Mouse (Mus musculus): ENCODE data around the gene Fam120a.

Gene Fam120a

DNA sequence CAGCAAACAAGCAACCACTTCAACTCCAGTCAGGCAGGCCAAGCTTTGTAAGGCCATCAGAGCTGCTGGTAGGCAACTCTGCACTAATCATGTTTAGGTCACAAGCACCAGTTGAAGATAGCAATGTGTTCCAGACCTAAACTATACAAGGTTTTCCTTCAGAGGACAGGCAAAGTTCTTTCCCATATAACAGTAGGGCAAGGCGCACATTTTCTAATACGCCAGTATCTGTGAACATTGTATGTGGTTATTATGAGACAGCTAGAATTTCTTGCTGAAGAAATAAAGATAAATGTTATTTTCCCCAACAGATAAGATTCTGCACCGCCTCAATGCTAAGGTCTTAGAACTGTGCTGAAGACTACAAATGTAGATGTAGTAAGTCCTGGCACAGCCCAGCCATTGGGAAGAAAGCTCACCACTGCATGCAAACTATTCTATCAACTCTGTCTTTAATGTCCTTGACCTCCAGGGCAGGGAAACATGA lies 50.7 kb downstream of the Fam120a start:
- no peak for DNase-seq (ENCODE audit: low read depth, low spot score)

DNA sequence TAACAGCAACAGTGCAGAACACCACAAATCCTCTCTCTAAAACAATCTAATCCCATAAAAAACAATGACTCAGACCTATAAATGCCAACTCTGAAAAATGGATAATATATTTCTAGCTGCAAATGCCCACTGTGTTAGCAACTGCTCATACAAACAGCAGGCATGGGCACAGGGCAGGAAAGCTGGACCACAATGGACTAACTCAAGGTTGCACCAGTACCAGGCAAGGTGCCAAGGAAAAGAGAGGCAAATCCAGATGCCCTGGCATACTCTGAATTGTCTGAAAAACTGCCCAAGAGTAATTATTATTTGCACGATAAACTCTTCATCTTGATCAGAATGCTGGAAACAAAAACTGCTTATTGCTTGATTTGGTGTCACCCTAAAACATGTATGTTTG lies 54.1 kb downstream of the Fam120a start:
- peak; percentile 77 for DNase-seq (ENCODE audit: low read depth, low spot score)

DNA sequence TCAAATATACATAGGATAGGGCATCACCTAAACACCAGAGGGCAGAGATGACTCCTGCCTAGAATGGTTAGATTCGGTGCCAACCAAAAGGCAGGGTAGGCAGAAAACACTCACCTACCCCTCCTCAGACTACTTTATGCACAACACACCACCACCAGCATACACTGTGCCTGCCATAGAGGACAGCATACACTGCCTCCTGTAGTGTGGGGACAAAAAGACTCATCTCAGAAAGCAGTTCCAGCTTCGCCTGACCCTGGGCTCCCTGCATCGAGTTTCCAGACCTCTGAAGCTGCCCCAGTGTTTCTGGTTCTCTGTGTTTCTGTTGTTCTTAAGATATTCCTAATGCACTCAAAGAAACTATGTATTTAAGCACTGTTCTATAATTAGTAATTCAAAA lies 54.7 kb downstream of the Fam120a start:
- no peak for DNase-seq (ENCODE audit: low read depth, low spot score)

DNA sequence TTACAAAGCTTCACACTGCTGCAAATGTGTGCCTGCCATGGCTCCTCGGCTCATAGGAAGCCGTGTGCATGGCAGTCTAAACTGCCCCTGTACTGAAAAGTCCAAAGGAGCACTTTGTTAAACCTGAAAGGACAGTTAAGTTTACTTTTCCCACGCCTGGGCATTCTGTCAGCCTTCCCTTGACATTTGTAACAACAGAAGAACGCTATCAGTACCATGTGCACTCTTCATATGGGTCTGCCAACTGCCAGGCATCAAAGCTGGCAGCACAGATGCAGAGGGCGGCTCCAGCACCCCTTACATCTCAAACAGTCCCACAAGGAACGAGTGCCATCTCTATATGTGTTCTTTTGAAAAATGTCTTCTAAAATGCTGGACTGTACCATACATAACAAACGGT lies 56.4 kb downstream of the Fam120a start:
- DNase-seq (ENCODE audit: low read depth, low spot score): no peak

DNA sequence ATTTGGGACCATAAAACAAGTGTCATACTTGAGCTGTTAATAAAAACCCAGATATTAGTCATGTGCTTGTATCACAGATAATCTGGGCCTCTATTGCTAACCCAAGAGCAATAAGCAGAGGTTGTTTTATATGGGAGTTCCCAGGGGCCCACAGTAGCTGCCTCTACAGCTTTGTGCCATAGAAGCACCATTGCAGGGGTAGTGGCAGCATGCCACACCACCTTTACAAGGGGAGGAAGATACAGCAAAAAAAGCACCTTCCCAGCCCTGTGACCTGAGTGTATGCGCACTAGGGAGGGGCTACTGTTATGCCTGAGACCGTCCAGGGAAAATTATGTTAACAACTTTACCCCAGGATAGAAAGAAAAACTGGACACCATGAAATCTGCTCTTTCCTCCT lies 62.4 kb downstream of the Fam120a start:
- DNase-seq (ENCODE audit: low read depth, low spot score): no peak

DNA sequence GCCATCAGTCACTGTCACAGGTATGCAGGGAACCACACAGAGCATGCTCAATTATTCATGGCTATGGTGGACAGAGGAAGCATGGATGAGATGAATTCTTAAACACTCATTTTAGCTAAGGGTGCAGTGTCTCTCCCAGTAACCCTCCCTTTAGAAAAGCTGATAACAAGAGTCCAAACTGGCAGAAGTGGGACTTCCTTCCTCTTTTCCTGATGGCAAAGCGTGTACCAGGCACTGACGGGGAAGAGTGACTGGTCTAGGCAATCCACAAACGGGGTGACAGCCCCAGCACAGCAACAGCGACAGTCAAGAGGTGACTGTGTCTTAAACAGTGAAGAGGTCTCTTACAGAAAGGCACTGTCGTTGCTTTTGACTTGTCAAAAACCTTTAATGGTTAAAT lies 72.4 kb downstream of the Fam120a start:
- no peak for DNase-seq (ENCODE audit: low read depth, low spot score)

DNA sequence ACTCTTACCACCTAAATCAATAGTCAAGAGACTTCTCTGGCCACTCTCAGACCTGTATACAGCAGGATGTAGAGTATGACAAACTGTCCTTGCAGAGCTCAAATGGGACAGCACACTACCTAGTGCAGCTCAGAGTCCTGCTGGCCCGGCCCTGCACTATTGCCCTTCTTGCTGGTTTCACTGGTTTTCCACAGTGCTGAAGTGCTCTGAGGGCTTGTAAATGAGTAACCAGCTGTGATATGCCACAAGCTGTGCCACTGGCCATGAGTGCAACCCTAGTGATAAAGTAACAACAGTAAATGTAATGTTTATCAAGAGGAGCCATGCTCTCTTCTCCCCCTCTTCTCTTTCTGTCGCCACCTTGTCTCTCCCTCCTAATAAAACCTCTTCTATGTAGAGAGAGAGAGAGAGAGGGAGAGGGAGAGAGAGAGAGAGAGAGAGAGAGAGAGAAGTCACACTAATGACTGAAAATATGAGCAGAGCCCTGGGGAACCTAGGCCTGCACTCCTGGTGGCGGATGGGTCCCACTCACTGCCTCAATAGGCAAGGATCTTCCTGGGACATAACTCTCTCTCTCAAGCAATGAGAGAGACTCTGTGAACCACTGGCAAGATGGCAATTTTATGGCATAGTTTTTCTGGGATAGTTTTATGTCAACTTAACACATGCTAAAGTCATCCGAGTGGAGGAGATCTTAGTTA lies 77.4 kb downstream of the Fam120a start:
- DNase-seq (ENCODE audit: low read depth, low spot score): no peak

DNA sequence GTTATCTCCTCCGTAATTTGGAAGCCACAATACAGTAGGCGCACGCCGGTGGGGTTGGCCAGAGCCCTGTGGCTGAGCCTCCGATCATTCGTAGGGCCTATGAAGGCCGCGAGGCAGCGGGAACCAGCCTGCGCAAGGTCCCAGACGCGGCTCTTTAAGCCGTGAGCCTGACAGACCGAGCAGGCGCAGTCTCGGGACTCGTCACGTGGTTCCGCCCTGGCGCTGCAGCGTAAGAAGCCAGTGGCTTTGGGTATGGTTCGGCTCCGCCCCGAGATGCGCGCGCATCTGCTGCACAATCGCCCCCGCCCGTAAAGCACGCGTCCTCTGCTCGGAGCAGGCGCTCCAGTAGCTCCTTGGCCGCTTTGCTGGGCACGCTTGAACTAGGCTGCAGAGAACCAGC lies 89.3 kb downstream of the Fam120a start:
- DNase-seq (ENCODE audit: low read depth, low spot score): peak; percentile 98

DNA sequence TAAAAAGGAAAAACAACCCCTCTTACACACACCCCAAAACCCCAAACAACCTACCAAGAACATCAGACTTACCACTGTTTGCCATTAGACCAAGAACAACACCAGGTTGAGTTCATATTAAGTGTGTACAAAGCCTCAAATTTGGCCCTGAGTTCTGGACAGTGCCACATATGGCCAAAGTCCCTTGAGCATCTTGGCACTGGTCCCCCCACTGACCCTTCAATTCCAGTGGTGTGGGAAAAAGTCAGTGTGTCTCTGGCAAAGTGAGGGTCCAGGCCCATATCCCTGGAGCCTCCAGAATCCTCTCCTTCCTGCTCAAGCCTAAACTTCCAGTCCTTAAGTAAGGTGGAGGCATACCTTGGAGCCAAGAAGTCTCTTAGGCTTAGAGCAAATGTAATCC lies 90.0 kb downstream of the Fam120a start:
- DNase-seq (ENCODE audit: low read depth, low spot score): no peak

DNA sequence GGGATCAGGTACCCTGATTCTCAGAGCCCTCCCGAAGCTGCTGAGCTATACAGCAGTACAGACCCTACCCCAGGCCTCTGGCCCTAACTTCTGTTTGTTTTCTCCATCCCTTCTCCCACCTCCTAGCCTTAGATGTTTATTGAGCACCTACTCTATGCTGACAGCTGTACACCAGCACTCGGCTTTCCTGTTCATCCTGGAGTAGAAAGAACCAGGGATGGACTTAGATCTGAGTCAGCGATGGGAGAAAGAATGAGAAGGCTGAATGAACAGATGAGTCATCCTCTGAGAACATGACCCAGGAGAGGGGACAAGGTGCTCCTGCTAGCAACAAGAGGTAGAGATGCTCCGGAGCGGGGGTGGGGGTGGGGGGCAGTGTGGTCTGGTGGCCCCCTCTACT lies 95.1 kb downstream of the Fam120a start:
- peak; percentile 78 for DNase-seq (ENCODE audit: low read depth, low spot score)

DNA sequence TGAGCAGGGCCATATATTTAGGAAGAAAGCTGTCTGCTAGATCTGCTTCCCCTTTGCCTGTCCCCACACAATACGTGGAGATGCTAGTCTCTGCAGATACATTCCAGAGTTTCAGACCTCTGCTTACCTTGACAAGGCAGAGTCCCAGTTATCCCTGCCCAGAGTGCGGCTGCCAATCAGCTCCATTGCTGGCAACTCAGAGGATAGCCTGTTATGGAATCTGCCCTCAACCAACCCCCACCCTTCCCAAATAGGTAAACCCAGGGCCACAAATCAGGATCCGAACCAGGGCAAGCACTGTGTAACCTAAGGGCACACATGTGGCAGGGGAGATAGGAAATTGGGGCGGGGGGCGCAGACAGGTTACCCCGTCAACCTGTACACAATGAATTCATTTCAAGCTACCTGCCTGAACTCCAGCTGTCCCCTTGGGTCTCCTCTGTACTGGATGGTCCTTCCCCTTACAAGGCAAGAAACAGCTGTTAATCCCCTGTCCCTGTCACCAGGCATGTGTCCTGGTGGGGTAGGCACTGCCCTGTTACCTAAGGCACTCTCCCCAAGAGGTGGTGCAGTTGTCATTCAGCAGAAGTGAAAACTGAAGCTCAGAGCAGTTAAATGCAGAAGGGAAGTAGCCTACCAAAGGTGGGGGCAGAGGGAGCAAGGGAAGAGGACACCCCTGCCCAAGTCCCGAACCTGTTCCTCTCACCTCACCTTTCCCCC lies 95.8 kb downstream of the Fam120a start:
- DNase-seq (ENCODE audit: low read depth, low spot score): no peak

DNA sequence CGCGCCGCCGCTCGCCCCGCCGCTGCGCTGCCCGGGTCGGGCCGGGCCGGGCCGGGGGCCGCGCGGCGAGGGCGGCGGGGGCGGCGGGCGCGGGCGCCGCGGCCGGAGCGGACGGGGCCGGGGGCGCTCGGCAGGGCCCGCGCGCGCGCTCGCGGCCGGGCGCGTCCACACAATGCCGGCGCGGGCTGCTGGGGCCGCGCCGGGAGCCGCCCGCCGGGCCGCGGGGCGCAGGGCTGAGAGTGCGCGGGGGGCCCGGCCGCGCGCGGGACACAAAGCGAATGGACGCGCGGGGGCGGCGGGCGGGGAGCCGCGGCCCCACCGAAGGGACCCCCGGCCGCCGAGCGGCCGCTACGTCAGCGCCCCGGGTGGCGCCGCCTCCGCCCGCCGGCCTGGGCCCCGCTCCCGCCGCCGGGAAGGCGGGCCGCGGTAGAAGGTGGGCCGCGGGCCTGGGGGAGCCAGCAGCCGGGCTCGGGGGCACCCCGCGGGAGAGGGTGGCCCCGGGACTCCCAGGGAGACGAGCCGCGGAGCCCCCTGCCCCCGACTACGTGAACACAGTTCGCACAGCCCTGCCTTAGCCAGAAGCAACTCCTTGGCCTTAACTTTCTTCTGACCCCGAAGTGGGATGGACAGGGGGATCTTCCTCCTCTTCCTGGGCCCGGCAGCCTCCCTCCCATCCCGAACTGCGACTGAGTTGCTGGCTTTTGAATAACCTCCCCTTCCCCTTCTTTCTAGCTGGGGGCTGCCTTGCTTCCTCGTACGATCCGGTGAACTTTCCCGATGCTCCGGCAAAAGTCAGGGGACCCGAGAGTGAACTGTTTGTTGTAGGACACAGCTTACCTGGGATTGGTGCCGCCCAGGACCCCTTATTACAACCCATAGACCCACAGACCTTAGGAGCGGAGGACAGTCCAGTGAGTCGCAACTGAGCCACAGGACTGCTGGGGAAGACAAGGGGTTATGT lies 96.8 kb downstream of the Fam120a start, which contains the start of gene Phf2:
Gene Phf2 (minus strand): TSS at position 349 of the 961 bp plus-strand sequence.
- DNase-seq (ENCODE audit: low read depth, low spot score): no peak

DNA sequence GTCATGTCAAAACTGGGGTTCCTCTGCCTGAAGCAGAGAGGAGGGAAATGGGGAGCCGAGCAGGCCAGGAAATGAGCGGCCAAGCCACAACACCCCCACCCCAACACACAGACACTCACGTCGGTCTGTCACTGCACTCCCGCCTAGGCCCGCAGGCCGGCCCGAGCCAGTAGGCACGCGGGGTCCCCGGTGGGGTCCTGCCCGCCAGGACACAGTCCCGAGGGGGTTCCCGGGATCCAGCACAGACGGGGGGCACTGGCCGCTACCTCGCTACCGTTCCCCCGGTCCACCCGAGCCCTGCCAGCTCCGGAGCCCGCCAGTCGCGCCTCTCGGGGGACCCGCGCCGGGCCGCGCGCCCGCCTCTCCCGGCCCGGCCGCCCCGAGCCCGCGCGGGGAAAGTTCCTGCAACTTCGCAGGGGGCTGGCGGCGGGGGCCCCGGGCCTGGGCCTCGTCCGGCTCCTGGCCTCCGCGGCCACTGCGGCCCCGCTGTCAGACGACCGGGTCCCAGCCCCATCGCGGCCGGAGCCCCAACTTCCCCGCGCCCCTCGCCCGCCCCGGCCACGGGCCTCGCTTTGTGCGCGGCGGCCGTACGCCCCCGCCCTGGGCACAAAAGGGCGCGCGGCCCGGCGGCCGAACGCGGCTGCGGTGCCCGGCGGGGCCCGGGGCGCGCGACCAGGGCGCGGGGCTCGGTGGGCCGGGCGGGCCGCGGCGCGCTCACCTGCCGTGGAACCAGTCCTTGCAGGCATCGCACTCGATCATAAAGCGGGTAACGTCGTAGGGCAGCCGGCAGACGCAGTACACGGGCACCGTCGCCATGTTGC lies 97.7 kb downstream of the Fam120a start:
- DNase-seq (ENCODE audit: low read depth, low spot score): no peak

DNA sequence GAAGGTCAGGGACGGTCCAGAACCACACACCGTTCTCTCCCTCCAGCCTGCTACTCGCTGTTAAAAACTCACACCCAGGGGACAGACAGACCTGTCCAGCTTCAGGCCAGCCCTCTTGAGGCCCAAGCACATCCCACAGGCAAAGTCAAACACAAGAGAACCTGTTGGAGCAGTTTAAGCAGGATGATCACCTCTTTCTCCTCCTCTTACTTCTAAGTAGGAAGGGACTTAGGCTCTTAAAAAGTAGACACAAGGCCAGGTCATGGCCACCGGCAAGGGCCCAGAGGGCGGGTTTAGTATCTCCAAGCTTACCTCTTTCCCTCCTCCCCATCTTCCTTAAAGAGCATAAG lies 98.2 kb downstream of the Fam120a start:
- peak; percentile 52 for DNase-seq (ENCODE audit: low read depth, low spot score)

DNA sequence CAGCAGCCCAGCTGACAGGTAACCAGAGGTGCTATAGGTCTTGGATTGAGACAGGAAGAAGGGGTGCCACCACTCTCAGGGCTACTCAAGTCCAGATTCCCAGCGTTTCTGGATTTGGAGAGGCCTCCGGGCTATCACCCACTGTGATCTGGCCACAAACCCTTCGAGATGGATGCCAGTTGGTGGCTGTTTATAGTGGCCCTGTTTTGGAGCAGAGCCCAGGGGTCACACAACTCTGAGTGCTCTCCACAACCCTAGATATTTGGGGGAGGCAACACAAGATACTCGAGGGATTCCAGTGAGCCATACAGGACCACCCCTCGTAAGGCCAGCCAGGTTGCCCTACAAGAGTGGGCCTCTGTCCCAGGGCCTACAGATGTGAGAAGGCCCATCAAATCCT lies 98.7 kb downstream of the Fam120a start:
- DNase-seq (ENCODE audit: low read depth, low spot score): no peak

DNA sequence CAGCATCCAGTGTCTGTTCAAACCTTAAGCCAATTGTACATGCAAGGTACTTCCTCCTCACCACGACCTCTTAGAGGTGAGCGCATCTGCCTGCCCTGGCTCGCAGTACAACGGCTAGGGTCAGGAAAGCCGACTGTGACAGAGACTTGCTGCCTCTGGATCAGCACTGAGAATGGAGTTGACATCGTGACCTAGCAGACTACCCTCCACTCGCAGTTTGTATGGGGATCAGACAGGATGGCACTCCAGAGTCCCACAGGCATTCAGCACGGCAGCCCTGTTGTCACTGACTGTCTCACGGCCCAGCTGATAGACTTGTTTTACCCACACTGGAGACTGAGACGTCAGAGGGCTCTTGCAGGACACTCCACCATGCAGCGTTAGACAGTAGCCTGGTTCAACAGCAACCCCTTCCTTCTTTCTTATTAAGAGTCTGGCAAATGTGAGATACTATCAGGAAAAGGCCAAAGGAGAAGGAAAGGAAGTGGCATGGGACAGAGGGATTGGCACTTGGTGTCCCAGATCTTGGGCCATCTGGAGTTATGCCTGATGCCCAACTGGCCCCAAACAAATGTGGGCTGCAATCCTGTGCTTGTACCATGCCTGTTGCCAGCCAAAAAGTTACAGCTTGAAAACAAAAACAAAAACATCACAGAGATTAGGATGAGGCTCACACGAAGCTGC lies 103.0 kb downstream of the Fam120a start:
- no peak for DNase-seq (ENCODE audit: low read depth, low spot score)

DNA sequence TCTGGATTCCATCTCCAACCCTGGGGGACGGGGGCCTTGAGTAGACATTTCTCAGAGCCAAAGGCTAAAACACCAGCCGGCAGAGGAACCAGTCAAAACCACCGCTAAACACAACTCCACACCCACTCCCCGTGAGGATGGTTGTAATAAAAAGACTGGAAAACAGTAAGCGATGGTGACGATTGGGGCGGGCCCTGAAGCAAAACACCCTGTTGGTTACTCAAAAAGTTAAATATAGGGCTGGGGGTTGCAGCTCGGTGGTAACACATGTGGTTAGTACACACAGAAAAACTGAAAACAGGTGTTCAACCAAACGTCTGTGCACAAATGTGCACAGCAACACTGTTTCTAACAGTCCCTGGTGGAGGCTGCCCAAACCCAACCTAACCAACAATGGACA lies 104.3 kb downstream of the Fam120a start:
- DNase-seq (ENCODE audit: low read depth, low spot score): no peak

DNA sequence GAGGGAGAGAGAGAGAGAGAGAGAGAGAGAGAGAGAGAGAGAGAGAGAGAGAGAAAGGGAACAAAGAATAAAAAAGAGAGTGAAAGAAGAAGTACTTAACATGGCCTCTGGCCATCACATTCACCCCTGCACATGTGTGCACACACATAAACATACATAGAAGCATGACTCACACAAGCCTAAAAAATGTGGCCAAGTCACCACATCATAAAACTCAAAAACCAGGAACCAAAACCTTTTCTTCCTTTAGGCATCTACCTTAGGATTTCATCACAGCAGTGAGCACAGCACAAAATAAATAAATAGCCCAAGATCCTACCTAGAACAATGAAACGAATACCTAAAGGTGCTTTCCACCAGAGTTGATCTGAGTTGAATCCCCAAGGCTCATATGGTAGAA lies 105.9 kb downstream of the Fam120a start:
- no peak for DNase-seq (ENCODE audit: low read depth, low spot score)

DNA sequence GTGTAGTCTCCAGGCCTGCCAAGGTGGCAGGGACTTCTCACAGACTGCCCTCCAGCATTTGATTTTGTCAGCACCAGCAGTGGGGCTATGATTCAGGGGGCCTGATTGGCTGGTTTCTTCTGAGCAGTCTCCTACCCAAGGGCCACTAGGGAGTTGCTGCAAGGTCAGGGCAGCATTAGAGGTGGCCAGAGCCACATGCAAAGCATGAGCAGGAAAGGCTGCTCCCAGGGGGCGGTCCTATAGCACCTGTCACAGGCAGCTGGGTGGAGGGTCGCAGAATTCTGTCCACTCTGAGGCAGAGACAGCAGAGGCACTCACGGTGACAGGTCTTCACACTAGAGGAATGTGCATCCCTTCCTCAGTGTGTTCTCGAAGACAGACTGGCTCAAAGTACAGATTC lies 109.0 kb downstream of the Fam120a start:
- no peak for DNase-seq (ENCODE audit: low read depth, low spot score)

DNA sequence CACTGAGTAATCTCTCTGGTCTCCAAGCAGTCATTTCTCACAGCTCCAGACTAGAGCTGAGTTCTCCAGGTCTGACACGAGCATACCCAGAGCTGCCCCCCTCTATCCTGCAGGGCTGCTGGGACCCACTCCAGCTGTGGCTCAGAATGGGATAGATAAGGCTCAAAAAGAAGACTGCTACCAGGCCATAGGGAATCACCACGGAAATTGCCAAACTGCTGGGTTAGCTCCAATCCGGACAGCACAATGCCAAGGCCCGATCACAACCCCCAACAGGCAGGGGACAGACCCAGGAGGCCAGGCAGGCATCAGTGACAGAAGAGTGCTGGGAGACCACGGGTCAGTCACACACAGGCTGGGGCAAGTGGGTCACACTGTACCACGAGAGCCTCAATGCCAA lies 109.8 kb downstream of the Fam120a start:
- DNase-seq (ENCODE audit: low read depth, low spot score): no peak
